Mouse (Mus musculus): ENCODE measurements around the gene D930007J09Rik. TPM values are rescaled to one million over a fixed set of nuclear protein-coding genes. Genes with fewer than 3 reads are reported as not detected.
A peak's percentile ranks its signal among the peaks of the same experiment; 100 is the strongest.

D930007J09Rik gene
- polyA plus RNA-seq, 2 experiments, result 1.5 TPM; not detected in 1

- TF ChIP-seq POLR2A (IDR thresholded peaks at IDR 0.05; ENCODE audit: borderline replicate concordance, extremely low read depth, insufficient read depth, insufficient read length), result no peak
- Histone ChIP-seq H3K36me3 (ENCODE audit: control insufficient read depth, insufficient read depth, low read length) (no peaks in the 10 kb centered on the region), H3K9me3 (ENCODE audit: control insufficient read depth, low read length) (no peaks in the 10 kb centered on the region), H3K27me3 (ENCODE audit: control insufficient read depth, insufficient read depth, low read length) (no peaks in the 10 kb centered on the region), H3K27ac (replicated peaks; ENCODE audit: low read depth, low read length) (no peak overlapping the region), H3K4me2 (replicated peaks; ENCODE audit: low read depth, low read length, severe bottlenecking) (peak overlapping the region; percentile 63), H3K4me3 (replicated peaks; ENCODE audit: low read length) (peak overlapping the region; percentile 89; the same call in 1 of the 2 replicates), H3K9ac (ENCODE audit: low read depth, low read length, severe bottlenecking) (no peak overlapping the region), H3K4me1 (ENCODE audit: control insufficient read depth, insufficient read depth, low read length) (peaks cover 29% of the 10 kb centered on the region)
- DNase-seq (ENCODE audit: low spot score) (no peak), ATAC-seq (ENCODE audit: low FRiP score, low read depth) (no peak)
These were observed 1.8 kb downstream of the D930007J09Rik start for GRCm38 (mm10) chr13:32800859-32801258.

- Histone ChIP-seq H3K4me2 (replicated peaks; ENCODE audit: low read depth, low read length, severe bottlenecking) (no peak overlapping the region), H3K9me3 (ENCODE audit: control insufficient read depth, low read length) (no peaks in the 10 kb centered on the region), H3K4me3 (replicated peaks; ENCODE audit: low read length) (no peak overlapping the region), H3K27ac (replicated peaks; ENCODE audit: low read depth, low read length) (no peak overlapping the region), H3K9ac (ENCODE audit: low read depth, low read length, severe bottlenecking) (no peak overlapping the region), H3K27me3 (ENCODE audit: control insufficient read depth, insufficient read depth, low read length) (no peaks in the 10 kb centered on the region), H3K4me1 (ENCODE audit: control insufficient read depth, insufficient read depth, low read length) (peaks cover 25% of the 10 kb centered on the region), H3K36me3 (ENCODE audit: control insufficient read depth, insufficient read depth, low read length) (no peaks in the 10 kb centered on the region)
- no peak for ATAC-seq (ENCODE audit: low FRiP score, low read depth)
- no peak for TF ChIP-seq POLR2A (IDR thresholded peaks at IDR 0.05; ENCODE audit: borderline replicate concordance, extremely low read depth, insufficient read depth, insufficient read length)
- DNase-seq (ENCODE audit: low spot score), result no peak
- 66% methylated on average over 2 of the region's 2 CpGs for WGBS
These were observed 3.5 kb downstream of the D930007J09Rik start for GRCm38 (mm10) chr13:32799131-32799530.

GRCm38 (mm10) chr13:32797085-32797484 is 5.6 kb downstream of the D930007J09Rik start:
- Histone ChIP-seq H3K4me3 (replicated peaks; ENCODE audit: low read length) (no peak overlapping the region), H3K9me3 (ENCODE audit: control insufficient read depth, low read length) (no peaks in the 10 kb centered on the region), H3K36me3 (ENCODE audit: control insufficient read depth, insufficient read depth, low read length) (no peaks in the 10 kb centered on the region), H3K9ac (ENCODE audit: low read depth, low read length, severe bottlenecking) (no peak overlapping the region), H3K4me2 (replicated peaks; ENCODE audit: low read depth, low read length, severe bottlenecking) (no peak overlapping the region), H3K4me1 (ENCODE audit: control insufficient read depth, insufficient read depth, low read length) (peaks cover 17% of the 10 kb centered on the region), H3K27me3 (ENCODE audit: control insufficient read depth, insufficient read depth, low read length) (no peaks in the 10 kb centered on the region), H3K27ac (replicated peaks; ENCODE audit: low read depth, low read length) (peak overlapping the region; percentile 16)
- no peak for ATAC-seq (ENCODE audit: low FRiP score, low read depth)
- no peak for TF ChIP-seq POLR2A (IDR thresholded peaks at IDR 0.05; ENCODE audit: borderline replicate concordance, extremely low read depth, insufficient read depth, insufficient read length)
- 37% methylated on average over 1 of the region's 1 CpGs for WGBS
- DNase-seq (ENCODE audit: low spot score), result no peak

GRCm38 (mm10) chr13:32795166-32795565 is 7.5 kb downstream of the D930007J09Rik start:
- Histone ChIP-seq H3K9ac (ENCODE audit: low read depth, low read length, severe bottlenecking) (no peak overlapping the region), H3K27me3 (ENCODE audit: control insufficient read depth, insufficient read depth, low read length) (no peaks in the 10 kb centered on the region), H3K4me2 (replicated peaks; ENCODE audit: low read depth, low read length, severe bottlenecking) (no peak overlapping the region), H3K9me3 (ENCODE audit: control insufficient read depth, low read length) (no peaks in the 10 kb centered on the region), H3K4me3 (replicated peaks; ENCODE audit: low read length) (no peak overlapping the region), H3K4me1 (ENCODE audit: control insufficient read depth, insufficient read depth, low read length) (peaks cover 12% of the 10 kb centered on the region), H3K36me3 (ENCODE audit: control insufficient read depth, insufficient read depth, low read length) (no peaks in the 10 kb centered on the region), H3K27ac (replicated peaks; ENCODE audit: low read depth, low read length) (no peak overlapping the region)
- ATAC-seq (ENCODE audit: low FRiP score, low read depth) (no peak), DNase-seq (ENCODE audit: low spot score) (no peak)
- 90% methylated on average over 5 of the region's 5 CpGs for WGBS
- TF ChIP-seq POLR2A (IDR thresholded peaks at IDR 0.05; ENCODE audit: borderline replicate concordance, extremely low read depth, insufficient read depth, insufficient read length), result no peak

GRCm38 (mm10) chr13:32794619-32795018 is 8.0 kb downstream of the D930007J09Rik start:
- DNase-seq (ENCODE audit: low spot score) (peak; percentile 26), ATAC-seq (ENCODE audit: low FRiP score, low read depth) (0 out of 2 replicates have a peak, but pooled peaks have one; percentile 24)
- H3K4me1 ChIP-seq (ENCODE audit: control insufficient read depth, insufficient read depth, low read length), result peaks cover 12% of the 10 kb centered on the region
- WGBS, result 42% methylated on average over 2 of the region's 2 CpGs
- no peak overlapping the region for H3K4me3 ChIP-seq (replicated peaks; ENCODE audit: low read length)
- H3K9ac ChIP-seq (ENCODE audit: low read depth, low read length, severe bottlenecking), result no peak overlapping the region
- H3K27ac ChIP-seq (replicated peaks; ENCODE audit: low read depth, low read length), result no peak overlapping the region
- TF ChIP-seq POLR2A (IDR thresholded peaks at IDR 0.05; ENCODE audit: borderline replicate concordance, extremely low read depth, insufficient read depth, insufficient read length), result no peak
- H3K36me3 ChIP-seq (ENCODE audit: control insufficient read depth, insufficient read depth, low read length), result no peaks in the 10 kb centered on the region
- no peaks in the 10 kb centered on the region for H3K9me3 ChIP-seq (ENCODE audit: control insufficient read depth, low read length)
- H3K4me2 ChIP-seq (replicated peaks; ENCODE audit: low read depth, low read length, severe bottlenecking), result no peak overlapping the region
- H3K27me3 ChIP-seq (ENCODE audit: control insufficient read depth, insufficient read depth, low read length), result no peaks in the 10 kb centered on the region

- Histone ChIP-seq H3K36me3 (ENCODE audit: control insufficient read depth, insufficient read depth, low read length) (no peaks in the 10 kb centered on the region), H3K27me3 (ENCODE audit: control insufficient read depth, insufficient read depth, low read length) (no peaks in the 10 kb centered on the region), H3K4me3 (replicated peaks; ENCODE audit: low read length) (no peak overlapping the region), H3K9ac (ENCODE audit: low read depth, low read length, severe bottlenecking) (no peak overlapping the region), H3K4me2 (replicated peaks; ENCODE audit: low read depth, low read length, severe bottlenecking) (no peak overlapping the region), H3K4me1 (ENCODE audit: control insufficient read depth, insufficient read depth, low read length) (peaks cover 4% of the 10 kb centered on the region; the same call in 1 of the 2 replicates), H3K27ac (replicated peaks; ENCODE audit: low read depth, low read length) (no peak overlapping the region), H3K9me3 (ENCODE audit: control insufficient read depth, low read length) (no peaks in the 10 kb centered on the region)
- TF ChIP-seq POLR2A (IDR thresholded peaks at IDR 0.05; ENCODE audit: borderline replicate concordance, extremely low read depth, insufficient read depth, insufficient read length), result no peak
- DNase-seq (ENCODE audit: low spot score), result no peak
- 73% methylated on average over 4 of the region's 4 CpGs for WGBS
- ATAC-seq (ENCODE audit: low FRiP score, low read depth), result no peak
These were observed 12.9 kb downstream of the D930007J09Rik start for GRCm38 (mm10) chr13:32789781-32790180.
